Mouse (Mus musculus) liver, embryonic 13.5 days (tissue): ENCODE measurements around the gene Prorsd1. TPM values are rescaled to one million over a fixed set of nuclear protein-coding genes. Genes with fewer than 3 reads are reported as not detected.

ENCODE experiments used
- ATAC-seq: fragments of 200-750 bp; cut with Nextera tagmentation; 2 replicates; pipeline ENCODE4 v1.8.0; 2017; ENCODE audit warnings: low read depth, mild to moderate bottlenecking, moderate number of reproducible peaks, moderate library complexity
- DNase-seq: peaks from one replicate; pipeline ENCODE4 v3.0.0; 2022
- H3K27ac ChIP-seq: fragments of 300-500 bp; sonication (generic); 2 replicates; pipeline ENCODE4 v1.5.1; 2015; ENCODE audit warnings: moderate library complexity, mild to moderate bottlenecking, inconsistent platforms
- H3K27me3 ChIP-seq: fragments of 300-500 bp; sonication (generic); 2 replicates; pipeline ENCODE4 v1.6.1; 2015; ENCODE audit warnings: mild to moderate bottlenecking, inconsistent platforms
- H3K36me3 ChIP-seq: fragments of 300-500 bp; sonication (generic); 2 replicates; pipeline ENCODE4 v1.6.1; 2015; ENCODE audit warnings: mild to moderate bottlenecking, inconsistent platforms
- H3K4me1 ChIP-seq: fragments of 300-500 bp; sonication (generic); replicated peaks from 2 replicates; pipeline ENCODE4 v1.6.1; 2015; ENCODE audit warnings: inconsistent platforms
- H3K4me2 ChIP-seq: fragments of 300-500 bp; sonication (generic); 2 replicates; pipeline ENCODE4 v1.6.1; 2015; ENCODE audit warnings: inconsistent platforms, mild to moderate bottlenecking, moderate library complexity
- H3K4me3 ChIP-seq: fragments of 300-500 bp; sonication (generic); replicated peaks from 2 replicates; pipeline ENCODE4 v1.5.1; 2015; ENCODE audit warnings: mild to moderate bottlenecking, inconsistent platforms
- H3K9ac ChIP-seq: fragments of 300-500 bp; sonication (generic); 2 replicates; pipeline ENCODE4 v1.6.1; 2015; ENCODE audit warnings: mild to moderate bottlenecking, inconsistent platforms
- H3K9me3 ChIP-seq: fragments of 300-500 bp; sonication (generic); replicated peaks from 2 replicates; pipeline ENCODE4 v1.6.1; 2016; ENCODE audit warnings: inconsistent platforms
- WGBS: fragments of 180-500 bp; shearing (Covaris S2); methylation state at CpG from one replicate; pipeline ENCODE4 v1.1.7; 2015; ENCODE audit not compliant: insufficient replicate concordance; 5-methylcytosine and 5-hydroxymethylcytosine counted together
- polyA plus RNA-seq: library from polyadenylated mRNA; unstranded; fragments of >200 nt; fragmentation: Nextera tagmentation; extraction: Ambion mirVana; gene quantifications from 2 replicates; pipeline ENCODE4 v1.2.1, GENCODE M21; 2015

Gene Prorsd1
- polyA plus RNA-seq, 1 experiment from 2014 or later: 25.0 TPM

GRCm38 (mm10) chr11:29496962-29497361 is 17.9 kb downstream of the Prorsd1 start:
- Histone ChIP-seq H3K9ac (no peak overlapping the region), H3K4me3 (no peak overlapping the region), H3K4me1 (peaks cover 3% of the 10 kb centered on the region), H3K4me2 (no peak overlapping the region), H3K9me3 (no peaks in the 10 kb centered on the region), H3K36me3 (peaks cover 7% of the 10 kb centered on the region; the same call in 1 of the 2 replicates), H3K27ac (no peak overlapping the region), H3K27me3 (no peaks in the 10 kb centered on the region)
- DNase-seq (no peak), ATAC-seq (no peak)
- 63% methylated on average over 3 of the region's 3 CpGs for WGBS

GRCm38 (mm10) chr11:29493135-29493534 is 21.7 kb downstream of the Prorsd1 start:
- no peaks in the 10 kb centered on the region for H3K27me3 ChIP-seq
- WGBS: 67% methylated on average over 1 of the region's 1 CpGs
- H3K4me3 ChIP-seq: no peak overlapping the region
- DNase-seq (no peak), ATAC-seq (peak; percentile 65; the same call in 1 of the 2 replicates)
- no peak overlapping the region for H3K9ac ChIP-seq
- no peaks in the 10 kb centered on the region for H3K9me3 ChIP-seq
- H3K36me3 ChIP-seq: peaks cover 4% of the 10 kb centered on the region; the same call in 1 of the 2 replicates
- peaks cover 3% of the 10 kb centered on the region for H3K4me1 ChIP-seq
- H3K4me2 ChIP-seq: no peak overlapping the region
- H3K27ac ChIP-seq: no peak overlapping the region

GRCm38 (mm10) chr11:29474676-29475075 is 40.2 kb downstream of the Prorsd1 start:
- Histone ChIP-seq H3K4me3 (no peak overlapping the region), H3K4me2 (no peak overlapping the region), H3K27me3 (no peaks in the 10 kb centered on the region), H3K9me3 (no peaks in the 10 kb centered on the region), H3K36me3 (peaks cover 3% of the 10 kb centered on the region; the same call in 1 of the 2 replicates), H3K27ac (no peak overlapping the region), H3K4me1 (peaks cover 4% of the 10 kb centered on the region; the same call in 1 of the 2 replicates), H3K9ac (no peak overlapping the region)
- ATAC-seq (no peak), DNase-seq (no peak)

Other genes starting within 250 kb of the Prorsd1 start
- gene Ccdc88a, start 141.4 kb downstream of the Prorsd1 start, polyA plus RNA-seq: 5.0 and 5.2 TPM in 2 replicates
- gene Mtif2, start 11.4 kb upstream of the Prorsd1 start, polyA plus RNA-seq: 29.3 and 32.5 TPM in 2 replicates
- 0.05 and 0.07 TPM in 2 replicates for gene Clhc1, start 32.9 kb upstream of the Prorsd1 start, polyA plus RNA-seq
- gene Rps27a, start 33.1 kb upstream of the Prorsd1 start, polyA plus RNA-seq: 964 and 1,016 TPM in 2 replicates
- 11.9 TPM in 2 replicates for gene Rtn4, start 177.9 kb upstream of the Prorsd1 start, polyA plus RNA-seq